Comparison of ENCODE assay signal across 17 mouse cellular contexts in genomic region chr16:28881787-28882186, GRCm38 (mm10). TPM values are rescaled to one million over a fixed set of nuclear protein-coding genes. Genes with fewer than 3 reads are reported as not detected.
DNase-seq lines count a peak whose midpoint lies in the region; ATAC-seq lines count a peak whose summit lies in the region.
"Had no signal": no experiment of that assay in that cellular context is flagged by ENCODE, and none has a peak within 500 bp of the region (broad histone marks: within the 10 kb centered on the region; RNA-seq: fewer than 3 reads in every experiment).

No protein-coding gene starts in this region.

- no peaks in the 10 kb centered on the region for H3K36me3 ChIP-seq in forebrain, embryonic 15.5 days
- H3K36me3 ChIP-seq: neural tube, embryonic 15.5 days had no signal

- ATAC-seq in forebrain, embryonic 15.5 days (replicated peaks): no peak
- ATAC-seq: CD4-positive, CD25-positive, alpha-beta regulatory T cell, adult 4 months; Patski had no signal

- H3K4me3 ChIP-seq in forebrain, embryonic 15.5 days: no peak overlapping the region
- H3K4me3 ChIP-seq: neural tube, embryonic 15.5 days had no signal

- no peaks in the 10 kb centered on the region for H3K27me3 ChIP-seq in forebrain, embryonic 15.5 days
- H3K27me3 ChIP-seq: neural tube, embryonic 15.5 days; Patski had no signal

- WGBS in forebrain, embryonic 15.5 days: 67% methylated on average over 8 of the region's 8 CpGs

- intact Hi-C loops in heart, postnatal 36 days (cut with DNase I): loop anchor here (5.0 kb wide), 1 partner anchor 46 kb away; the partner anchor contains the start of gene Mb21d2

- no peak overlapping the region for H3K9ac ChIP-seq in forebrain, embryonic 15.5 days (replicated peaks)
- H3K9ac ChIP-seq: neural tube, embryonic 15.5 days had no signal

- H3K27ac ChIP-seq in forebrain, embryonic 15.5 days (replicated peaks): no peak overlapping the region
- H3K27ac ChIP-seq: neural tube, embryonic 15.5 days had no signal

- H3K4me2 ChIP-seq in forebrain, embryonic 15.5 days (replicated peaks): no peak overlapping the region

- H3K9me3 ChIP-seq in forebrain, embryonic 15.5 days: no peaks in the 10 kb centered on the region
- H3K9me3 ChIP-seq: neural tube, embryonic 15.5 days had no signal

- peaks cover 55% of the 10 kb centered on the region for H3K4me1 ChIP-seq in forebrain, embryonic 15.5 days

- peak; percentile 15 for DNase-seq in kidney, postnatal 14 days
- no peak for DNase-seq in kidney, postnatal 36 days
- DNase-seq in heart, adult 9 months (ENCODE audit: low spot score in 2 of 2): peak; percentile 18 to 23
- DNase-seq in heart, postnatal 36 days: peak; percentile 24 to 28
- DNase-seq in lung, postnatal 4 days: peak; percentile 71 to 78
- DNase-seq in layer of hippocampus, adult 11-12 months (ENCODE audit: low spot score): no peak
- DNase-seq in adrenal gland, postnatal 4 days (ENCODE audit: low spot score in 2 of 2): no peak
- DNase-seq: adrenal gland, adult 8-10 months; cerebellum, adult 18-20 months; kidney, adult 11 months; liver had no signal

RNA-seq across cellular contexts. Expression of gene Mb21d2, which starts 47.7 kb away (rescaled TPM):
- 10 to 100 TPM in 1 of 2 experiments, 1 to 10 TPM in 1; 7.5 to 10.3 TPM for total RNA-seq in heart, postnatal 36 days (2021)
- 10 to 100 TPM; 16.5 to 19.3 TPM for total RNA-seq in adrenal gland, postnatal 4 days (2021)
- polyA plus RNA-seq in forebrain, embryonic 15.5 days (2015; fragmentation: Nextera tagmentation; extraction: Ambion mirVana): 9.5 and 10.5 TPM in 2 replicates
- total RNA-seq: megakaryocyte, adult 5-6 weeks; monocyte, adult 5-6 weeks had no signal
- polyA plus RNA-seq: CD4-positive, CD25-positive, alpha-beta regulatory T cell, adult 4 months had no signal

Comparison
In these comparisons a context has a peak if more than half of its experiments do, and no peak if none do; other contexts are left out.
1. DNase-seq: peak in kidney, postnatal 14 days (single experiment), heart, adult 9 months (2 of 2), heart, postnatal 36 days (2 of 2) and lung, postnatal 4 days (2 of 2); none in kidney, postnatal 36 days (0 of 2), layer of hippocampus, adult 11-12 months (single experiment) and adrenal gland, postnatal 4 days (0 of 2).